Mouse (Mus musculus) cortical plate, adult 2 months (tissue): ENCODE measurements around the gene Gm47841.

Experiments used
- CTCF ChIP-seq: fragments of 200-500 bp; IDR thresholded peaks from 2 replicates; pipeline ENCODE4 v1.5.1; 2011; ENCODE audit warnings: mild to moderate bottlenecking, control low read depth, low read length; ENCODE audit not compliant: insufficient read depth; ENCODE audit errors: extremely low read depth
- POLR2A ChIP-seq: fragments of 200-500 bp; IDR thresholded peaks from 2 replicates; pipeline ENCODE4 v1.6.1; 2011; ENCODE audit warnings: mild to moderate bottlenecking, low read length, control low read depth; ENCODE audit not compliant: insufficient read depth; ENCODE audit errors: extremely low read depth

- no peak for TF ChIP-seq POLR2A
- TF ChIP-seq CTCF = no peak
These were observed 537 bp downstream of the Gm47841 start for GRCm38 (mm10) chr15:101046527-101047193.
